Mouse (Mus musculus): ENCODE results near the gene Espl1. TPM values are rescaled to one million over a fixed set of nuclear protein-coding genes. Genes with fewer than 3 reads are reported as not detected.
A peak's percentile ranks its signal among the peaks of the same experiment; 100 is the strongest.

Gene Espl1
- polyA plus RNA-seq (2014; fragmentation: Nextera tagmentation; extraction: Ambion mirVana) = 11.5 and 13.5 TPM in 2 replicates

DNA sequence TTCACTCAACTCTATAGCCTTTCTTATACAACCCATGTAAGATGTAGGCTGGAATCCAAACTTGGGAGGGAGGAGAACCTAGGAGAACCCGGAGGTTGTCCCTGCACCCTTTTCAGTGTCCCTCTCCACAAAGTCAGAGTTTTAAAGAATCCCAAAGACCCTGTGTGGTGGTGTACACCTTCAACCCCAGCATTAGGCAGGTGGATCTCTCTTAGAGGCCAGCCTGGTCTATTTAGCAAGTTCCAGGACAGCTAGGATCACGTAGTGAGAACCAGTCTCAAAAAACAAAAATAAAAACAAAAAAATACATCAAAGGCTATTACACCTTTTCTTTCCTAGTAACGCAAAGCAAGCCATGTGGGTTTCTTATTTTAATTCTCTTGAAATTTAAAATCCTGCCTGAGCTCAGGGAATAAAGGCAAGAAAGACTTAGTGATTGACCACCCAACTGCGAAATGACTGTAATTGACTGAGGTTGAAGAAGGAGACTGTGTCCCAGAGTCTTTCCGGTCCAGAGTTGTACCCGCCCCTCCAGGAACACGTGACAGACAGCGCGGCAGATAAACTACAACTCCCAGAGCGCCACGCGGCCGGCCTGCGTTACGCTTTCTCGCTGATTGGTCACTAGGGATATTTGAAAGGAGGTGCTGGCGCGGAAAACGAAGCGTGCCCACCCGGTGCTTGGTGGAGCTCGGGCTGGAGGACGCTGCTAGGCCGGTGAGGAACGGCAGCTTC is at the start of gene Espl1:
TSS of gene Espl1 (plus strand) at position 634 of the 735 bp plus-strand sequence.
- WGBS = 8% methylated on average over 25 of the region's 25 CpGs
- H3K9me3 ChIP-seq (replicated peaks; ENCODE audit: control insufficient read depth, low read length) = no peaks in the 10 kb centered on the region
- no peak within 1 kb of the TSS for H3K27ac ChIP-seq (ENCODE audit: low read depth, low read length)
- peaks cover 24% of the 10 kb centered on the region for H3K36me3 ChIP-seq (ENCODE audit: control insufficient read depth, insufficient read depth, low read length)
- H3K9ac ChIP-seq (ENCODE audit: low read length) = peak within 1 kb of the TSS; percentile 59
- peak within 1 kb of the TSS; percentile 90 for H3K4me2 ChIP-seq (ENCODE audit: low read length)
- peak; percentile 98 for DNase-seq (ENCODE audit: low spot score)
- ATAC-seq = peak; percentile 100
- H3K4me3 ChIP-seq (ENCODE audit: low read depth, low read length) = peak within 1 kb of the TSS; percentile 56
- peaks cover 3% of the 10 kb centered on the region; the same call in 1 of the 2 replicates for H3K4me1 ChIP-seq (ENCODE audit: control insufficient read depth, insufficient read depth, low read length)
- no peaks in the 10 kb centered on the region for H3K27me3 ChIP-seq (replicated peaks; ENCODE audit: control insufficient read depth, insufficient read depth, low read length)

DNA sequence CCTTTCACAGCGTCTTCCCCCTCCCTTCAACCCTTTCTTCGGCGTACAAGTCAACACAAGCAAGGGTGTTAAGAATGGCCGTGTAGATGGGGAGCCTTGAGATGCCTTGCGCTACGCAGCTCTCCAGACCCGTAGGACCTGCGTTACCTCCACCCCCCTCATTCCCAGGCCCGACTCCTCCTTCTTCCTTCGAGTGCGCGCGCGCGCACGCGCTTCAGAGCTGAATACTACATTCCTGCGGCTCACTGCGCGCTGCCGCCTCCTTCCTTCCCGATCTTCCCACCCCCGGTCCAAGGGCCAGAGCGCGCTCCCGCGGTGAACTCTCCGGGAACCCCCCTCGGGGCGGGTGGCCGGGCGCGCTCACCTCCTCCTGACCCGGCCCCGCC is 49.2 kb upstream of the Espl1 start:
- peak overlapping the region; percentile 96 for H3K4me2 ChIP-seq (ENCODE audit: low read length)
- H3K9me3 ChIP-seq (replicated peaks; ENCODE audit: control insufficient read depth, low read length) = no peaks in the 10 kb centered on the region
- peak; percentile 96 for DNase-seq (ENCODE audit: low spot score)
- peak overlapping the region; percentile 64 for H3K9ac ChIP-seq (ENCODE audit: low read length)
- H3K27me3 ChIP-seq (replicated peaks; ENCODE audit: control insufficient read depth, insufficient read depth, low read length) = peaks cover 42% of the 10 kb centered on the region
- H3K4me3 ChIP-seq (ENCODE audit: low read depth, low read length) = peak overlapping the region; percentile 52
- peak; percentile 84 for ATAC-seq
- WGBS = 0% methylated on average over 35 of the region's 35 CpGs
- no peaks in the 10 kb centered on the region for H3K36me3 ChIP-seq (ENCODE audit: control insufficient read depth, insufficient read depth, low read length)
- H3K4me1 ChIP-seq (ENCODE audit: control insufficient read depth, insufficient read depth, low read length) = peaks cover 15% of the 10 kb centered on the region
- H3K27ac ChIP-seq (ENCODE audit: low read depth, low read length) = peak overlapping the region; percentile 83

DNA sequence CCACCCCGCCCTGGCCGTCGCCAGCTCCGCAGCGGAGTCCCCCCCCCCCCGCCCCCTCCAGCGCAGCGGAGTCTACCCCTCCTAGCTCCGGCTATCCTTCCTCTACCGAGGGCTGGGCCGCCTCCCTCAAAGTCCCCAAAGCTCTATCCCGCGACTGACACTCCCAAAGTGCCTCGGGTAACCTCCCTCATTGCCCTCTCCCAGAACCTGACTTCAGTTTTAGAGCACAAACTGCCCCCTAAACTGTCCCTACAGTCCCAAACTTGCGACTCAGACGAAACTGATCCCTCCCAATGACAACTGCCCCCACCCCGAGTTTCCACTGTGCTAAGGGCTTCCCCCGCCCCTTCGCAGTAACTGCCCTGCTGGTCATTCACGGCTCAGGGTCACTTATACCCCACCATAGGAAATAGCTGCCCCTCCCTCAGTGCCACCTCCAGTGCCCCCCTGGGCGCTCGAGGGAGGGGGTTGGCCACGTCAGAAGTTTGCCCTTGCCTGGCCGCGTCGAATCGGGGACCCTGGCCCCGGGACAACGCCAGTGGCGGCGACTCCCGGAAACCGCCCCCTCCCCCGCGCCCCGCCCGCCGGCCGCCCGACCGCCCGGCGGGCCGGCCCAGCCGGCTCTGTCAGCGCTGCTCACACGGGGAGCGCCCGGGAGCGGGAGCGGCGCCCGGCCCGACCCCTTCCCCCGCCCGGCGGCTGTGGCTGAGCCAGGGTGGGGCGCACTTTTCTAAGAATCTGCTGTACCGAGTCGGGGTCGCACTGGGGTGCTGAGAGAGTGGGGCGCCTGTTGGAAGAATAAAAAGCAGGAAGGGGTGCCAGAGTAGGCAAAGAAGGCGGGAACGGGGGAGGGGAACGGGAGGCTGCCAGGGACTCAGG is 48.6 kb upstream of the Espl1 start:
- ATAC-seq (peak; percentile 45), DNase-seq (ENCODE audit: low spot score) (peak; percentile 50)
- peaks cover 15% of the 10 kb centered on the region for H3K4me1 ChIP-seq (ENCODE audit: control insufficient read depth, insufficient read depth, low read length)
- H3K27ac ChIP-seq (ENCODE audit: low read depth, low read length) = peak overlapping the region; percentile 83; the same call in 1 of the 2 replicates
- WGBS = under 1% methylated on average over 59 of the region's 65 CpGs
- no peaks in the 10 kb centered on the region for H3K9me3 ChIP-seq (replicated peaks; ENCODE audit: control insufficient read depth, low read length)
- peak overlapping the region; percentile 64 for H3K9ac ChIP-seq (ENCODE audit: low read length)
- peaks cover 42% of the 10 kb centered on the region for H3K27me3 ChIP-seq (replicated peaks; ENCODE audit: control insufficient read depth, insufficient read depth, low read length)
- no peaks in the 10 kb centered on the region for H3K36me3 ChIP-seq (ENCODE audit: control insufficient read depth, insufficient read depth, low read length)
- H3K4me2 ChIP-seq (ENCODE audit: low read length) = peak overlapping the region; percentile 96
- peak overlapping the region; percentile 52 for H3K4me3 ChIP-seq (ENCODE audit: low read depth, low read length)

DNA sequence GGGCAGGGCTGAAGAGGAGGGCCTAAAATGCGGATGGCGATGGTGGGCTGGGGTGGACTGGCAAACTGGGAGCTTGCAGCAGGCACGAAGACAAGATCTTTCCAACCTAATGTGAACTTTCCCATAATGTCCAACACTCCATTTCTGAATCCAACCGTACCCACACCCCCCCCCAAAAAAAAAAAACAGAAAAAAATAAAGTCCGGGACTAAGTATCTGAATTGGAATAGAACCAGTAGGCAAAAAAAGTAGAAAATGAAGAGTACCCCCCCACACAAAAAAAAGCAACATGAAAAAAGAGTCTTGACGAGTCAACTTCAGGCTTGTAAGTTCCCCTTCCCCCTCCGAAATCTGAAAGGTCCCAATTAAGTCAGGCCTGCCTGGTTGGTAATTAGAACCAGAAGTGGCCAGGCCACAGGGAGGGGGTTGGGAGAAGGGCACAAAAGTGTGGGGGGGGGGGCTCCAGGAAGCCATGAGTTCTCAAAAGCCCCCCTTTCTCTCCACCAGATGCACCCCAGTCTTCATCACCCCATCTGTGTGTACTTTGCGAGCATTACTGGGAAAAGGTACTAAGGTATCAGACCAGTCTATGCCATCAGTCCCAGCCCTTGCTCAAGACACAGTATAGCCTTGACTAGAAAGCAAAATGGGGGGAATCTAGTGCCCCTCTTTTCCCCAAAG is 47.8 kb upstream of the Espl1 start:
- Histone ChIP-seq H3K4me2 (ENCODE audit: low read length) (peak overlapping the region; percentile 96), H3K9me3 (replicated peaks; ENCODE audit: control insufficient read depth, low read length) (no peaks in the 10 kb centered on the region), H3K27ac (ENCODE audit: low read depth, low read length) (no peak overlapping the region), H3K36me3 (ENCODE audit: control insufficient read depth, insufficient read depth, low read length) (no peaks in the 10 kb centered on the region), H3K27me3 (replicated peaks; ENCODE audit: control insufficient read depth, insufficient read depth, low read length) (peaks cover 34% of the 10 kb centered on the region), H3K9ac (ENCODE audit: low read length) (peak overlapping the region; percentile 64), H3K4me1 (ENCODE audit: control insufficient read depth, insufficient read depth, low read length) (peaks cover 13% of the 10 kb centered on the region), H3K4me3 (ENCODE audit: low read depth, low read length) (peak overlapping the region; percentile 52)
- DNase-seq (ENCODE audit: low spot score) (peak; percentile 25), ATAC-seq (no peak)
- 8% methylated on average over 8 of the region's 8 CpGs for WGBS

DNA sequence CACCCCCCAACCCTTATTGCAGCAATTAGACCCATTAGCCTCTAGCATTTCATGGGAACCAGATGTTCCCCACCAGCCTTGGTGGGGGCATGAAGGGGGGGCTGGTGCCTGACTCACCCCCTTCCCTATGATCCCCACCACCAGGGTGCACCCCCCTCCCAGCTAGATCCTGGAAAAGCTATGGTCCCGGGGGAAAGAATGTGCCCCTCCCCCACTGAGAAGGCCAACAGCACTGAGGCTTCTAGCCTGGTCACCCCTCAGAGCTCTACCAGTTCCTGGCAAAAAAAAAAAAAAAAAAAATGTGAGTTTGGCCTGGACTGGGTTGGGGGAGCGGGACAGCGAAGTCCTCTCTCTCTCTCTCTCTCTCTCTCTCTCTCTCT is 47.3 kb upstream of the Espl1 start:
- no peak overlapping the region for H3K4me3 ChIP-seq (ENCODE audit: low read depth, low read length)
- peaks cover 29% of the 10 kb centered on the region for H3K27me3 ChIP-seq (replicated peaks; ENCODE audit: control insufficient read depth, insufficient read depth, low read length)
- no peaks in the 10 kb centered on the region for H3K9me3 ChIP-seq (replicated peaks; ENCODE audit: control insufficient read depth, low read length)
- H3K4me2 ChIP-seq (ENCODE audit: low read length) = no peak overlapping the region
- H3K36me3 ChIP-seq (ENCODE audit: control insufficient read depth, insufficient read depth, low read length) = no peaks in the 10 kb centered on the region
- no peak overlapping the region; the same call in 1 of the 2 replicates for H3K9ac ChIP-seq (ENCODE audit: low read length)
- H3K4me1 ChIP-seq (ENCODE audit: control insufficient read depth, insufficient read depth, low read length) = peaks cover 13% of the 10 kb centered on the region
- no peak overlapping the region for H3K27ac ChIP-seq (ENCODE audit: low read depth, low read length)
- ATAC-seq (no peak), DNase-seq (ENCODE audit: low spot score) (no peak)
- 8% methylated on average over 3 of the region's 3 CpGs for WGBS

DNA sequence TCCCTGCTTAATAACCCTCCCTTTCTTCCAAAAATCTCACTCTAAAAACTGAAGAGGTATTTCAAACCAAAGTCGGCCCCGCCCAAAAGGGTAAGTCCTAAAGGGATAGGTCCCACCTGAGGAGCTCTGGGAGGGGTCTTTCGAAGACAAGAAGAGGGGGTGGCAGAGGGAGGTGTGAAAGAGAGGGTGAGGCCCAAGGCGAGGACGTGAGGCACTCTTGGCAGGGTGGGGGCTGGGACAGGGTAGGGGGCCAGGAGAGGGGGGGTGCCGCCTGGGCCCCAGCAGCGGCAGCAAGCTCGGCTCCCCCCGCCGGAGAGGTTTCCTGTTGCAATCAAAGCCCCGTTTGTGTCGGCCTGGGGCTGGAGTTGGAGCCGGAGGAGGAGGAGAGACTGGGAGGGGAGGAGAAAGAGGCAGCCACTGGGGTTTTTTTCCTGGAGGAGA is 46.8 kb upstream of the Espl1 start:
- 5% methylated on average over 12 of the region's 13 CpGs for WGBS
- Histone ChIP-seq H3K4me3 (ENCODE audit: low read depth, low read length) (no peak overlapping the region), H3K9me3 (replicated peaks; ENCODE audit: control insufficient read depth, low read length) (no peaks in the 10 kb centered on the region), H3K4me2 (ENCODE audit: low read length) (peak overlapping the region; percentile 14; the same call in 1 of the 2 replicates), H3K27me3 (replicated peaks; ENCODE audit: control insufficient read depth, insufficient read depth, low read length) (peaks cover 24% of the 10 kb centered on the region), H3K4me1 (ENCODE audit: control insufficient read depth, insufficient read depth, low read length) (peaks cover 13% of the 10 kb centered on the region), H3K27ac (ENCODE audit: low read depth, low read length) (0 out of 2 replicates have a peak overlapping the region, but pooled peaks have one; percentile 9), H3K36me3 (ENCODE audit: control insufficient read depth, insufficient read depth, low read length) (no peaks in the 10 kb centered on the region), H3K9ac (ENCODE audit: low read length) (peak overlapping the region; percentile 37; the same call in 1 of the 2 replicates)
- no peak for ATAC-seq
- DNase-seq (ENCODE audit: low spot score) = no peak

DNA sequence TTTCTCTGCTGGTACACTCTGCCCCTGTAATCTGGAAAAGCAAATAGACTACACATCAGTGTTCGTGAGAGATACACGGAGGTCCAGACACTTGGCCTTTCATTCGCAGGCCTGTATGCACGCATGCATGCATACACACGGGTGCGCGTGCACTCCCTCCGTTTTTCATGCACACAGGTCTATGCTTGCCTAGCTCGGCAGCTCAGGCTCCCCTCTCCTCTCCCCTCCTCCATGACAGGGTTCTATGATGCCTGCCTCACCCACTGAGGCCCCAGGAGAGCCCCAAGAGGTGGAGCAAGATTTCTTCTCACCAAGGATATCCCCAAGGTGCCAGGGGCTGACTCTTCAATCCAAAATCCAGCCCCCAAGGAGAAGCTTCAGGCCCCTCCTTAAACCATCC is 46.1 kb upstream of the Espl1 start:
- WGBS = 60% methylated on average over 9 of the region's 9 CpGs
- DNase-seq (ENCODE audit: low spot score) (no peak), ATAC-seq (no peak)
- Histone ChIP-seq H3K4me3 (ENCODE audit: low read depth, low read length) (no peak overlapping the region), H3K27ac (ENCODE audit: low read depth, low read length) (no peak overlapping the region), H3K27me3 (replicated peaks; ENCODE audit: control insufficient read depth, insufficient read depth, low read length) (peaks cover 18% of the 10 kb centered on the region; the same call in 1 of the 2 replicates), H3K4me2 (ENCODE audit: low read length) (no peak overlapping the region), H3K4me1 (ENCODE audit: control insufficient read depth, insufficient read depth, low read length) (peaks cover 13% of the 10 kb centered on the region), H3K9me3 (replicated peaks; ENCODE audit: control insufficient read depth, low read length) (no peaks in the 10 kb centered on the region), H3K36me3 (ENCODE audit: control insufficient read depth, insufficient read depth, low read length) (no peaks in the 10 kb centered on the region), H3K9ac (ENCODE audit: low read length) (no peak overlapping the region)

DNA sequence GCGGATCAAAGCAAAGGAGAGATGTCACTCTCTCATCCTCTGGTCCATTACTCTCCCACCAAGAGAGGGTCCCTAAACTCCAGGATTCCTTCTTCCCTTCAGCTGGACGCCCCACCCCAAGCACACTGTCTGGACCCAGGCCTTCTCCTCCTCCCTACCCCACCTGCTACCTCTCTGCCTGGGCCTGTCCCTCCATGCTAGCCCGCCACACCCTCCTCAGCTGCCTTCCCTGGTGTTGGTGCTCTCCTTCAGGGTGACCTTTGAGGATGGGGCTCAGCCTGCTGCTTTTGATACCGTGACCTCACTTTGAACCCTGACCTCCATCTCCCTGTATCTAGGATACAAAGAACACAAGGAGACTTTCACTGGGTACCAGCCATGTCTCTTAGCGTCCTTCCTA is 45.5 kb upstream of the Espl1 start:
- ATAC-seq (no peak), DNase-seq (ENCODE audit: low spot score) (no peak)
- Histone ChIP-seq H3K4me2 (ENCODE audit: low read length) (no peak overlapping the region), H3K9ac (ENCODE audit: low read length) (no peak overlapping the region), H3K9me3 (replicated peaks; ENCODE audit: control insufficient read depth, low read length) (no peaks in the 10 kb centered on the region), H3K4me3 (ENCODE audit: low read depth, low read length) (no peak overlapping the region), H3K27ac (ENCODE audit: low read depth, low read length) (no peak overlapping the region), H3K4me1 (ENCODE audit: control insufficient read depth, insufficient read depth, low read length) (peaks cover 10% of the 10 kb centered on the region), H3K27me3 (replicated peaks; ENCODE audit: control insufficient read depth, insufficient read depth, low read length) (peaks cover 12% of the 10 kb centered on the region; the same call in 1 of the 2 replicates), H3K36me3 (ENCODE audit: control insufficient read depth, insufficient read depth, low read length) (no peaks in the 10 kb centered on the region)
- 64% methylated on average over 5 of the region's 5 CpGs for whole genome bisulfite sequencing

Data from forebrain, embryonic 14.5 days (tissue).